Mouse (Mus musculus) thymus, adult 2 months (tissue): ENCODE measurements at regions not wholly inside any gene's neighbourhood (a gene's known extent, or its start where the extent isn't known, plus 50 kb on each side); places are given as distances from the start of the nearest gene placed in this dataset.

Experiments
- DNase-seq: peaks from one replicate; pipeline ENCODE4 v3.0.0; 2021
- H3K27ac ChIP-seq: fragments of 200-500 bp; 2 replicates; pipeline ENCODE4 v1.5.1; 2012; ENCODE audit warnings: low read length, control low read depth; ENCODE audit not compliant: control insufficient read depth, insufficient read depth
- H3K27me3 ChIP-seq: fragments of 200-500 bp; 2 replicates; pipeline ENCODE4 v1.6.1; 2012; ENCODE audit warnings: mild to moderate bottlenecking, low read length, moderate library complexity, mixed read lengths; ENCODE audit not compliant: control insufficient read depth, insufficient read depth
- H3K36me3 ChIP-seq: fragments of 200-500 bp; 2 replicates; pipeline ENCODE4 v1.6.1; 2012; ENCODE audit warnings: mild to moderate bottlenecking, low read length, moderate library complexity; ENCODE audit not compliant: control insufficient read depth, insufficient read depth
- H3K4me1 ChIP-seq: fragments of 200-500 bp; replicated peaks from 2 replicates; pipeline ENCODE4 v1.6.1; 2012; ENCODE audit warnings: low read length; ENCODE audit not compliant: control insufficient read depth, insufficient read depth
- H3K4me3 ChIP-seq: fragments of 200-500 bp; 2 replicates; pipeline ENCODE4 v1.5.1; 2012; ENCODE audit warnings: mild to moderate bottlenecking, low read length, control low read depth, moderate library complexity; ENCODE audit not compliant: control insufficient read depth, insufficient read depth
- CTCF ChIP-seq: fragments of 200-500 bp; IDR thresholded peaks from 2 replicates; pipeline ENCODE4 v1.5.1; 2012; ENCODE audit warnings: mild to moderate bottlenecking, control low read depth, low read length, moderate library complexity, borderline replicate concordance; ENCODE audit not compliant: control insufficient read depth, poor library complexity, insufficient read depth; ENCODE audit errors: extremely low read depth
- POLR2A ChIP-seq: fragments of 200-500 bp; IDR thresholded peaks from 2 replicates; pipeline ENCODE4 v1.6.1; 2012; ENCODE audit warnings: mild to moderate bottlenecking, low read length, control low read depth, moderate library complexity; ENCODE audit not compliant: control insufficient read depth, poor library complexity, insufficient read depth; ENCODE audit errors: extremely low read depth
- WGBS: fragments of 180-500 bp; shearing (Covaris S2); methylation state at CpG from one replicate; pipeline ENCODE4 v1.1.7; 2018; 5-methylcytosine and 5-hydroxymethylcytosine counted together

DNA sequence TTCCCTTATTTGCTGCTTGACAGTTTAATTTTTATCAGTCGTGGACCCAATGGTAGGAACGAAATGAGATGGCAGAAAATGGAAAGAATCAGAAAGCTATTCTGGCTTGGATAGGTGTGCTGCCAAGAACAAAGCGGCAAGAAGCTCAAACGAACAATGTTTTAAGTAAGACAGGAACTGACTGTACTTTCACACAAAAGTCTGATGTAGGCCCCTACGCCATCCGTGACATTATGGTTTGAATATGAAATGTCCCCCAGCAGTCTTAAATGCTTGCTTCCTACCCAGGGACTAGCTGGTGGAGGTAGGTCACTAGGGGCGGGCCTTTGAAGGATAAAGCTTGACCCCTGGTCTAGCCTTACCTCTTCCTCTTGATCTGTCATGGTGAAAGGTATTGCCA is 90.5 kb upstream of the Barx2 start:
- TF ChIP-seq POLR2A (no peak), CTCF (no peak)
- DNase-seq = no peak
- Histone ChIP-seq H3K4me3 (no peak overlapping the region), H3K27me3 (no peaks in the 10 kb centered on the region; the same call in 1 of the 2 replicates), H3K27ac (no peak overlapping the region), H3K4me1 (no peaks in the 10 kb centered on the region), H3K36me3 (no peaks in the 10 kb centered on the region)
- WGBS = 89% methylated on average over 7 of the region's 7 CpGs

GRCm38 (mm10) chr9:32005348-32005747 is 92.1 kb upstream of the Barx2 start:
- Histone ChIP-seq H3K36me3 (no peaks in the 10 kb centered on the region), H3K4me1 (no peaks in the 10 kb centered on the region), H3K27ac (no peak overlapping the region), H3K27me3 (no peaks in the 10 kb centered on the region), H3K4me3 (no peak overlapping the region)
- no peak for DNase-seq
- no peak for TF ChIP-seq POLR2A
- no peak for TF ChIP-seq CTCF
- 95% methylated on average over 9 of the region's 9 CpGs for WGBS

- DNase-seq = no peak
- Histone ChIP-seq H3K4me1 (no peaks in the 10 kb centered on the region), H3K36me3 (no peaks in the 10 kb centered on the region), H3K4me3 (no peak overlapping the region), H3K27me3 (no peaks in the 10 kb centered on the region), H3K27ac (no peak overlapping the region)
- no peak for TF ChIP-seq CTCF
- TF ChIP-seq POLR2A = no peak
- WGBS = 89% methylated on average over 4 of the region's 4 CpGs
Measured at GRCm38 (mm10) chr9:32006350-32006749, 93.1 kb upstream of the Barx2 start.

DNA sequence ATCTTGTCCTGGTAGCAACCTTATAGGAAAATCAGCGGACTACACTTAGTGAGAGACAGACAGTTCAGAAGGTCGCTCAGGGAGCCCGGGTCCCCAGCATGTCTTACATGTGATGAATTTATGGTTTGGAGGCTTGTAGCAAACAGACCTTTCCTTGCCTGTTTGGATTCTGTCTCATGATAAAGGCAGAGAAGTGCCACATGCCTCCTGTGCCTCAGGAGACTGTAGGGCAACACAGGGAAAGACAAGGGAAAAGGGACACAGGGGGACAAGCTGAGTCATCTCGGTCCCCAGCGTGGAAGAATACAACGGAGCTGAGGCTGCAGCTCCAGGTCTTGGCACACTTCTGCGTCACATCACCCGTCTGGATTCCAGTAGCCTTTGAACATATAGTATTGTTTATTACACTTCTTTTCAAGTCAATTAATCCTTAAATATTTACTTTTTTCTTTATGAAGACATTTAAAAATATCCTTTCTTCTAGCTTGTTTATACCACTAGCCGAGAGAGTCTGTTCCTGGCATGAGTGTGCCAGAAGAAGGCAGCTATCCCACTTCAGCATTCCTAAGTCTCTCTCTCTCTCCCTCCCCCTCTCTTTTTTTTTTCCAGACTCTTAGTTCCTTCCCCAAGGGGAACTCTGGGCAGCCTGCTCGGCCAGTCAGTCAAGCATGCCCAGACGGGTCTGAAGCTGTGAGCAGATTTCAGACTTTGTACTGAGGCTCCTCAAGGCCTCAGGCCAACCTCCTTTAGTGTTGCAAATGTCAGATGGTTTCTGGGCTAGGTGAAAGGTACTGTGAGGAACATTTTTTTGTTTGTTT is 97.9 kb upstream of the Barx2 start:
- Histone ChIP-seq H3K4me1 (no peaks in the 10 kb centered on the region), H3K36me3 (no peaks in the 10 kb centered on the region), H3K27me3 (no peaks in the 10 kb centered on the region), H3K27ac (no peak overlapping the region), H3K4me3 (no peak overlapping the region)
- WGBS = 90% methylated on average over 11 of the region's 11 CpGs
- no peak for TF ChIP-seq POLR2A
- no peak for TF ChIP-seq CTCF
- no peak for DNase-seq

GRCm38 (mm10) chr9:32016286-32016685 is 99.7 kb upstream of the Arhgap32 start:
- DNase-seq = no peak

GRCm38 (mm10) chr9:32018020-32018419 is 97.9 kb upstream of the Arhgap32 start:
- Histone ChIP-seq H3K4me3 (no peak overlapping the region), H3K36me3 (no peaks in the 10 kb centered on the region), H3K27me3 (no peaks in the 10 kb centered on the region), H3K4me1 (no peaks in the 10 kb centered on the region), H3K27ac (no peak overlapping the region)
- TF ChIP-seq CTCF (no peak), POLR2A (no peak)
- no peak for DNase-seq

More at GRCm38 (mm10) chr9:32016286-32016685, 99.7 kb upstream of the Arhgap32 start:
- H3K4me1 ChIP-seq = no peaks in the 10 kb centered on the region
- no peak overlapping the region for H3K4me3 ChIP-seq
- H3K36me3 ChIP-seq = no peaks in the 10 kb centered on the region
- 89% methylated on average over 4 of the region's 4 CpGs for WGBS
- no peaks in the 10 kb centered on the region for H3K27me3 ChIP-seq
- TF ChIP-seq POLR2A (no peak), CTCF (no peak)
- no peak overlapping the region for H3K27ac ChIP-seq

- no peak for DNase-seq
- H3K27me3 ChIP-seq = no peaks in the 10 kb centered on the region
- H3K36me3 ChIP-seq = no peaks in the 10 kb centered on the region
- TF ChIP-seq POLR2A = no peak
- TF ChIP-seq CTCF = no peak
- H3K4me3 ChIP-seq = no peak overlapping the region
- 77% methylated on average over 5 of the region's 5 CpGs for WGBS
- no peak overlapping the region for H3K27ac ChIP-seq
- no peaks in the 10 kb centered on the region for H3K4me1 ChIP-seq
Measured at GRCm38 (mm10) chr9:32019786-32020185, 96.2 kb upstream of the Arhgap32 start.
